Mouse (Mus musculus): ENCODE measurements at regions not wholly inside any gene's neighbourhood (a gene's known extent, or its start where the extent isn't known, plus 50 kb on each side); places are given as distances from the start of the nearest gene placed in this dataset.
A peak's percentile ranks its signal among the peaks of the same experiment; 100 is the strongest.
"Not testable (repeated sequence)": the region's sequence is repeated elsewhere in the genome, so short reads cannot be mapped to it uniquely, and the experiment has no call there.

DNA sequence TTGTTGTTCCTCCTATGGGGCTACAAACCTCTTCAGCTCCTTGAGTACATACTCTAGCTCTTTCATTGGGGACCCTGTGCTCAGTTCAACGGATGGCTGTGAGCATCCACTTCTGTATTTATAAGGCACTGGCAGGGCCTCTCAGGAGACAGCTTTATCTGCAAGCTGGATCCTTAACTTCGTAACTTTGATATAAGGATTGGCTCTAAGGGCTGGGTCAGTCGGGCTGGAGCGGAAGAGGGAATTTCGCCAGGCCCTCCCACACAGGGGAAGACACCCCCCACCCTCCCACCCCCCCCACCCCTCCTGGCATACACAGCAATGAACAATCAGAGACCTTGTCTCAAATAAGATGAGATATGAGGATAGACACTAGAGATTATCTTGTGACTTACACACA, 304.3 kb upstream of the Chordc1 start:
- Histone ChIP-seq H3K4me3 (ENCODE audit: low read depth, low read length) (no peak overlapping the region), H3K36me3 (replicated peaks; ENCODE audit: control insufficient read depth, insufficient read depth, low read depth, low read length) (no peaks in the 10 kb centered on the region), H3K27ac (replicated peaks; ENCODE audit: low read depth, low read length) (no peak overlapping the region), H3K9ac (replicated peaks; ENCODE audit: low read length) (no peak overlapping the region), H3K27me3 (ENCODE audit: control insufficient read depth, insufficient read depth, low read length) (no peaks in the 10 kb centered on the region), H3K4me1 (ENCODE audit: control insufficient read depth, insufficient read depth, low read length) (no peaks in the 10 kb centered on the region), H3K4me2 (ENCODE audit: low read depth, low read length) (no peak overlapping the region), H3K9me3 (replicated peaks; ENCODE audit: control insufficient read depth, low read length) (no peaks in the 10 kb centered on the region)
- DNase-seq (ENCODE audit: low spot score) (peak; percentile 70), ATAC-seq (replicated peaks; ENCODE audit: insufficient number of reproducible peaks, low FRiP score, low TSS enrichment, low read depth) (no peak)
- 77% methylated on average over 5 of the region's 5 CpGs for WGBS

GRCm38 (mm10) chr9:18002557-18002956, 289.4 kb upstream of the Chordc1 start:
- H3K4me2 ChIP-seq (ENCODE audit: low read depth, low read length), result no peak overlapping the region
- no peak overlapping the region for H3K4me3 ChIP-seq (ENCODE audit: low read depth, low read length)
- no peak overlapping the region for H3K9ac ChIP-seq (replicated peaks; ENCODE audit: low read length)
- no peaks in the 10 kb centered on the region for H3K36me3 ChIP-seq (replicated peaks; ENCODE audit: control insufficient read depth, insufficient read depth, low read depth, low read length)
- H3K4me1 ChIP-seq (ENCODE audit: control insufficient read depth, insufficient read depth, low read length), result no peaks in the 10 kb centered on the region
- no peaks in the 10 kb centered on the region for H3K9me3 ChIP-seq (replicated peaks; ENCODE audit: control insufficient read depth, low read length)
- H3K27me3 ChIP-seq (ENCODE audit: control insufficient read depth, insufficient read depth, low read length), result no peaks in the 10 kb centered on the region
- DNase-seq (ENCODE audit: low spot score) (peak; percentile 6), ATAC-seq (replicated peaks; ENCODE audit: insufficient number of reproducible peaks, low FRiP score, low TSS enrichment, low read depth) (no peak)
- no peak overlapping the region for H3K27ac ChIP-seq (replicated peaks; ENCODE audit: low read depth, low read length)
- 44% methylated on average over 2 of the region's 2 CpGs for WGBS

DNA sequence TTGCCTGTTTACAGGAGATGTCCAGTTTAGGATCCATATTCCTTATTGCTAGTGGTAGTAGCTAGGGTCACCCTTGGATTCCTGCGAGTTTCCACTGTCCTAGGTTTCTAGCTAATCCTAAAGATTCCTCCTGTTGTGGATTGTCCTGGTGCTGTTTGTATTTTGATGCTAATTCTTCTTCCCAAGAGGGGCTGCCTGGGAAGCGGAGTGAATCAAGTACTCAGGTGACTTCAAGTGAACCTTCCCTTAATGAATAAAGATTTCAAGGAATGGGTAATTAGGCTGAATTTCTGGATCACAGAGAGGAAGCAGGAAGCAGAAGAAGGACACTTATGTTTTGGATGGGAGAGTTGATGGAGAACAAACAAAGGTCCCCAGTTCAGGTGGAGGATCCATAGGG, 250.6 kb upstream of the Chordc1 start:
- H3K4me3 ChIP-seq (ENCODE audit: low read depth, low read length), result no peak overlapping the region
- WGBS, result 70% methylated on average over 2 of the region's 2 CpGs
- H3K36me3 ChIP-seq (replicated peaks; ENCODE audit: control insufficient read depth, insufficient read depth, low read depth, low read length), result no peaks in the 10 kb centered on the region
- no peak overlapping the region for H3K27ac ChIP-seq (replicated peaks; ENCODE audit: low read depth, low read length)
- DNase-seq (ENCODE audit: low spot score) (no peak), ATAC-seq (replicated peaks; ENCODE audit: insufficient number of reproducible peaks, low FRiP score, low TSS enrichment, low read depth) (no peak)
- no peaks in the 10 kb centered on the region for H3K27me3 ChIP-seq (ENCODE audit: control insufficient read depth, insufficient read depth, low read length)
- H3K4me1 ChIP-seq (ENCODE audit: control insufficient read depth, insufficient read depth, low read length), result no peaks in the 10 kb centered on the region
- H3K9ac ChIP-seq (replicated peaks; ENCODE audit: low read length), result no peak overlapping the region
- H3K9me3 ChIP-seq (replicated peaks; ENCODE audit: control insufficient read depth, low read length), result no peaks in the 10 kb centered on the region
- H3K4me2 ChIP-seq (ENCODE audit: low read depth, low read length), result no peak overlapping the region

GRCm38 (mm10) chr9:18042636-18043035, 249.3 kb upstream of the Chordc1 start:
- H3K4me3 ChIP-seq (ENCODE audit: low read depth, low read length), result not testable (repeated sequence)

DNA sequence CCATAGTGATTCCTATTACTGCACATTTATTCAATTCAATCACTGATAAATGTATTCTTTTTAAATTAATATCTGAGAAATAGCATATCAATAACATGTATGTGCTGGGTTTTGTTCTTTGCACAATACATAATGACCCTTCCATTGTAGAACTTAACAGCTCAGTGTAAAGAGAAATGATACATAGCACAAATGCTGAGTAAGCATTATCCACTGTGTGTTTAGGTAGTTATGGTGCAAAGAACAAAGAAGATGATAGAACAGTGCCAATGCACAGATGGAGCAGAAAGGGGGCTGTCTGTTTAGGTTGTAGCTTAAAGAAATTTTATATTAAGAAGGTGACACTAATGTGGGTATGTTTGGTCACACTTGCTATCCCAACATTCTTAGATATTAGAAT, 215.0 kb upstream of the Chordc1 start:
- ATAC-seq (replicated peaks; ENCODE audit: insufficient number of reproducible peaks, low FRiP score, low TSS enrichment, low read depth) (no peak), DNase-seq (ENCODE audit: low spot score) (no peak)
- no peaks in the 10 kb centered on the region for H3K9me3 ChIP-seq (replicated peaks; ENCODE audit: control insufficient read depth, low read length)
- H3K4me2 ChIP-seq (ENCODE audit: low read depth, low read length), result no peak overlapping the region
- H3K27me3 ChIP-seq (ENCODE audit: control insufficient read depth, insufficient read depth, low read length), result no peaks in the 10 kb centered on the region
- H3K27ac ChIP-seq (replicated peaks; ENCODE audit: low read depth, low read length), result no peak overlapping the region
- H3K4me3 ChIP-seq (ENCODE audit: low read depth, low read length), result no peak overlapping the region
- no peaks in the 10 kb centered on the region for H3K4me1 ChIP-seq (ENCODE audit: control insufficient read depth, insufficient read depth, low read length)
- no peak overlapping the region for H3K9ac ChIP-seq (replicated peaks; ENCODE audit: low read length)
- no peaks in the 10 kb centered on the region for H3K36me3 ChIP-seq (replicated peaks; ENCODE audit: control insufficient read depth, insufficient read depth, low read depth, low read length)

More at GRCm38 (mm10) chr9:18042636-18043035, 249.3 kb upstream of the Chordc1 start:
- H3K27me3 ChIP-seq (ENCODE audit: control insufficient read depth, insufficient read depth, low read length); DNase-seq (ENCODE audit: low spot score); H3K27ac ChIP-seq (replicated peaks; ENCODE audit: low read depth, low read length); H3K4me2 ChIP-seq (ENCODE audit: low read depth, low read length); ATAC-seq (replicated peaks; ENCODE audit: insufficient number of reproducible peaks, low FRiP score, low TSS enrichment, low read depth); H3K36me3 ChIP-seq (replicated peaks; ENCODE audit: control insufficient read depth, insufficient read depth, low read depth, low read length); H3K9ac ChIP-seq (replicated peaks; ENCODE audit: low read length); H3K9me3 ChIP-seq (replicated peaks; ENCODE audit: control insufficient read depth, low read length); H3K4me1 ChIP-seq (ENCODE audit: control insufficient read depth, insufficient read depth, low read length): not testable (repeated sequence)
- WGBS, result 90% methylated on average over 3 of the region's 3 CpGs

DNA sequence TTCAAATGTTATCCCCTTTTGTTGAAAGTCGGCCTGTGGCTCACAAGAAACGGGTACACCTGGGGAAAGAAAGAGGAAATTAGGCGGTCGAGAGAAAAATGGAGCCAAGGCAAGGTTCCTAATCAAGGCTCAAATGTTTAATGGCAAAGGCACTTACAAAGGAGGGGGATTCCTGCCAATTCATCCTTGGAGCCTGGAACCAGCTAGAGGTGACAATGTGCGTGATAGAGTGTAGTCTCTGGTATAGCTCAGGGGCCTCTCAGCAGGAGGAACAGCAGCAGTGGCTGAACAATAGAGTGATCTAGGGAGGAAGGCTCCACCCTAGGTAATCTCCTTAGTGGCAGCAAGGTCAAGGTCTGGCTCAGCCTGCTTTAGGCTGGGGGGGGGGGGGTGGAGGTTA, 213.5 kb upstream of the Chordc1 start:
- not testable (repeated sequence) for H3K27ac ChIP-seq (replicated peaks; ENCODE audit: low read depth, low read length); H3K9me3 ChIP-seq (replicated peaks; ENCODE audit: control insufficient read depth, low read length); H3K9ac ChIP-seq (replicated peaks; ENCODE audit: low read length); H3K36me3 ChIP-seq (replicated peaks; ENCODE audit: control insufficient read depth, insufficient read depth, low read depth, low read length); H3K4me2 ChIP-seq (ENCODE audit: low read depth, low read length); DNase-seq (ENCODE audit: low spot score); ATAC-seq (replicated peaks; ENCODE audit: insufficient number of reproducible peaks, low FRiP score, low TSS enrichment, low read depth); H3K4me3 ChIP-seq (ENCODE audit: low read depth, low read length); H3K27me3 ChIP-seq (ENCODE audit: control insufficient read depth, insufficient read depth, low read length); H3K4me1 ChIP-seq (ENCODE audit: control insufficient read depth, insufficient read depth, low read length)
- 89% methylated on average over 5 of the region's 5 CpGs for WGBS

DNA sequence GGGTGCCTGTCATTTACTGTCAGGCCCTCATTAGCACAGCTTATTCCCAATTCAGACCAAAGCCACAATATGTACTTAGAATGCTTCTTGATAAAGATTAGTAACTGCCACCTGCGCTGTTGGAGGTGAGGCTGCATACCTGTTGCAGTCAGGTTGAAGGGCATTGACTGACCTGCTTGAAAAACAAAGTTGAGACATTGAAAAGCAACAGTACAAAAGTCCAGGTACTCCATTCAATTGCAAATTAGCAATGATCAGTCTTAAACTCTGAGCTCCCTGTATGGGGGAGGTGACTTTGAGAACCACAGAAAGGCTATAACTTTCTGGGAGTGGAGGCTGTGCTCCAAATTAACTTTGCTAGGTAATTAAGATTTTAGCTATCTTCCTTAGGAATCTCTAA, 212.8 kb upstream of the Chordc1 start:
- not testable (repeated sequence) for H3K9me3 ChIP-seq (replicated peaks; ENCODE audit: control insufficient read depth, low read length); ATAC-seq (replicated peaks; ENCODE audit: insufficient number of reproducible peaks, low FRiP score, low TSS enrichment, low read depth); H3K4me2 ChIP-seq (ENCODE audit: low read depth, low read length); H3K9ac ChIP-seq (replicated peaks; ENCODE audit: low read length); H3K4me1 ChIP-seq (ENCODE audit: control insufficient read depth, insufficient read depth, low read length); H3K4me3 ChIP-seq (ENCODE audit: low read depth, low read length); H3K27me3 ChIP-seq (ENCODE audit: control insufficient read depth, insufficient read depth, low read length); DNase-seq (ENCODE audit: low spot score); H3K27ac ChIP-seq (replicated peaks; ENCODE audit: low read depth, low read length); H3K36me3 ChIP-seq (replicated peaks; ENCODE audit: control insufficient read depth, insufficient read depth, low read depth, low read length)
- 81% methylated on average over 1 of the region's 1 CpGs for WGBS

Measured in embryonic facial prominence, embryonic 11.5 days (tissue).